Mouse (Mus musculus) heart, postnatal 0 days (tissue): ENCODE results near the gene Mark4.

Source experiments
- CTCF ChIP-seq: IDR thresholded peaks from 2 replicates; pipeline ENCODE4 v1.5.1; 2016; ENCODE audit warnings: antibody characterized with exemption, control low read depth, low read depth
- EP300 ChIP-seq: IDR thresholded peaks from 2 replicates; pipeline ENCODE4 v1.6.1; 2016; ENCODE audit warnings: antibody characterized with exemption, low read depth

GRCm38 (mm10) chr7:19436276-19436675 is 22.3 kb downstream of the Mark4 start:
- TF ChIP-seq CTCF (no peak), EP300 (no peak)
